Mouse (Mus musculus): ENCODE results near the gene Sec14l1.
A peak's percentile ranks its signal among the peaks of the same experiment; 100 is the strongest.

The Sec14l1 gene

DNA sequence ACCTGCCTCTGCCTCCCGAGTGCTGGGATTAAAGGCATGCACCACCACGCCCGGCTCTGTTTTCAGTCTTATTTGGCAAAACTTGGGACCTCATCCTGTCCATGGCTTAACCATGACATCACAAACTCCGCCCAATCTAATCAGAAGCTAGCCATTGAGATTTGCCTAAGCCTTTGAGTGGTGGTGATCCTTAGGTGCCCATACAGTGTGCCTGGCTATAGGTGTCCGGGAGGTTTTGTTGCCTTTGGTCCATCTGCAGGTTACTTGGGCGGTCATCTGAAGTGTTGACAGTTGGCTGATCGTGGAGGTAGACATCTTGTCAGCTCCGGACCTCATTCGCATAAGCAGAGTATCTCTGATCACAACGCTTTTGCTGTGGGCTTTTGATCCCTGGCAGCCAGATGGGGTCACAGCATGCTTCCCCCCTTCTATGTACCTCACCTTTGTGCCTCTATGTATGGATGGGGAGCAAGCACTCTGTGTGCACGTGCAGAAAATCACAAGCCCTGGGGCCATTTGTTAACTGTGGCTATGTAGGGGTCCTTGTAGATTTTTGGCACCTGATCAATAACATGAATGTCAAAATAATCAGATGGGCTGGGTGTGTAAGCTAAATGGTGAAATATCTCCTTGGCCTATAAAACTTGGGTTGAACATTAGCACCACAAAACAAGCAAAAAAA, 2.9 kb upstream of the Sec14l1 start:
- no peak for DNase-seq

DNA sequence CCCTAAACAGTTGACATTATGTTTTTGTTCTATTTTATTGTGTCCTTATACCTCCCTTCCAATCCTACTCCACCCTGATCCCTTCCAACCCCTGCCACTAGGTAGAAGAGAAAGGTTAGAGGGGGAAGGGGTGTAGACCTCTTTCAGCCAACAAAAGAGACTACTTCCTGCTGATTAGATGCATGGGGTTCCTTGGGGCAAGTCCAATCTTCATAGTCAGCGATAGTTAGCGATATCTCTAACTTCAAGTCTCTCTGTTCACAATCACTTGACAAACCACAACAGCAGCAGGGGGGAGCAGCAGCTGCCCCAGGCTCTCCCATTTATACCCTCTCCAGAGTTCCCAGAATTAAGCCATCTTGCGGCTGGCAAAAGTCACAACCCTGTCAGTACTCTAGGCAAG, 2.3 kb upstream of the Sec14l1 start:
- DNase-seq: no peak

DNA sequence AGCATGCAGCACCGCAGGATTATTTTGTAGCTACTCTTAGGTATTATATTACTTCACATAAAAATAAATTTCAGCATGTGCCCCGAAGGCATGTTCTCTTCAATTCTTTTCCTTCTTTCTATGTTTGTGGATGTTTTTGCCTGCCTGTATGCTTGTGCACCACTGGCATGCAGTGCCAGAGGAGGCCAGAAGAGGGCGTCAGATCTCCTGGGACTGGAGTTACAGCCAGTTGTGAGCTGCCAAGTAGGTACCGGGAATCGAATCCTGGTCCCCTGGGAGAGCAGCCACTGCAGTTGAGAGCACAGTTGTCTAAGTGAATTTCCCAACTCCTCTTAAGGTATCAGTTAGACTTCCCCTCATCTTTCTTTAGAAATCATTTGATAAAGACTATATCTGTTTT, 1.6 kb upstream of the Sec14l1 start:
- DNase-seq: no peak

DNA sequence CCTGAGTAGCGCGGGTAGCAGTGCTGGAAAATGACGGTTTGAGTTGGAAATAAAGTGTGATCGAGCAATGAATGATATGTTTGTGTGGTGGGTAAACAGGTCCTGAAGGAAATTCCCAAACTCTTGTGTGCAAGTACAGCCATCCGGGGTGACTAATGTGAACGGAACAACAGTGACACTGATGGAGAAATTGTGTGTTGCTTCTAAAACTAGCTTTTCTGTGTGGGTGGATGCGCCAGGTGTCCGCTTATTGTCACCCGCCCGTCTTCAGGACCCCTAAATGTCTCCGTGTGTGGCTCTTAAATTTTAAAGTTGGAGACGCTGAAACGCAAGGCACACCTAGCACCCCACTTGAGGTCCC, 757 bp upstream of the Sec14l1 start:
- DNase-seq: peak; percentile 55

DNA sequence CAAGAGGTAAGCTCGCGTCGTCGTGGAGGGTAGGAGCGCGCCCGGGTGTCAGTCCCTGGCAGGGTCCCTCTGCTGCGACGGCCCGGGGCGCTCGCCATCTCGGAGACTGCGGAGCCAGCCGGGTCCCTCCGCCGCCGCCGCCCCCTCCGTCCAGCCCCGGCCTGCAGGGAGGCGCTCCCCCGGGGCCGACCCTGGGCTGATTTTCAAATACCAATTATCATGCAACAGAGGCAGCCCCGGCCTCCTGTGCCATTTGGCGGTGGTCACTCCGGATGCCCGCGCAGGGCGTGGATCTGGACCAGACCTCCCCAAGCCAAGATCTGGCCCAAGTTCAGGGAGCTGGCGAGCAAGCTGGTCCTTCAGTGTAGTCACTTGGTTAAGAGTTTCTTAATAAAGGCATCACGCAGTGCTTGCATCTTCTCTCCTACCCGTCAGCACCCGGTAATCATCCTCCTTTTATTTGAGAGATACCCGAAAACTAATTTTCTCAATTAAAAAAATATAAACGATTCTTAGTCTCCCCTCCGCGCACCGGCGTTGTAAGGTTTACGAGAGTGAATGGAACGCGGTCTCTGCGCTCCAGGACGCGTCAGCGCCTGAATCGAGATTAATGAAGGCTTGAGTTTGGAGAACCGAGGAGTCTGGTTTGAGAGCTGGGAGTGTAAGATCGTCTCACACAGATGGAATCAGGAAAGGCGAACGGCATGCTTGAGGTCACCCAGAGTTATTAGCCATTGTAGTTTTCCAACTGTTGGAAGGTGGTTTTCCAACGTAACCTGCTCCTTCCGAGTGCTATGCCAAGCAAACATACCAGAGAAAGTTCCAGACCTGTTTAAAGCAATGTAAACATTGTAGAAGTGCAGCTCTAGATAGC, 615 bp downstream of the Sec14l1 start:
- peak; percentile 83 for DNase-seq

DNA sequence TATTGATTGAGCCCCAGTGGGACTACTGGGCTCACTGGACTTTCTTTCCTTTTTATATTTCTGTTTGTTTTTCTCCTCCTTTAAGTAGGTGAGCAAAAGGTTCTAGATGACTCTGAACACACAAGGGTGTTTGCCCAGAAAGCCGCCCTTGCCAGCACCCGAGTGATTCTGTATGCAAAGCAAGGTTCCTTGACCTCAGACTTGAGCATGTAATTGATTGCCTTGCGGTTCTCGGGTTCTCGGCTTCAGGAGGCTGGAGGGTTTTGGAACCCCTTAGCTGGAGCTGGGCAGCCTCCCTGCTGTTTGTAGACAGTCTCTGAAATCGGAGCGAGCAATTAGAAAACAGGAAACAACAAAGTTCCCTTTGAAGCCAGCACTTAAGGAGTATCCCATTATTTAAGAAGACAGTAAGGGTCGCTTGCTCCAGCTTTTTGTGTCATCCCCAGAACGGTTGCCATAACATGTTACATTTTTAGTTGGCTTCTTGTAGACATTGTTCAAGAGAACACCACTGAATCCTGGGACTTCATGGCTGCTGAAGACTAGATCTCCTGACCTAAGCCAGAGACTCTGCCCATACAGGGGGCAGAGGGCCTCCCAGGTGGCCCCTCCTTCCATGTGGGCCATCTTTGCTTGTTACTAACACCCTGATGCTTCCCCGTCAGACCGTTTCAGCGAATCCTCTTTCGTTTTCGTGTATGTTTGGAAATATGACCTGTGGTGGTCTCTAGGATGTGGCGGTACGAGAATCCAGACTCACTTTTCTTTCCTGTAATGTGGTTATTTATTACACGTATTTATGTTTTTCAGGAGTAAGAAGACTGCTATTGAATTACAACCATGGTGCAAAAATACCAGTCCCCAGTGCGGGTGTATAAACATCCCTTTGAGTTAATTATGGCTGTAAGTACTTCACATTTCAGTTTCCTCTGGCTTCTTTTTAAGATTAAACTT, 1.7 kb downstream of the Sec14l1 start:
- no peak for DNase-seq

DNA sequence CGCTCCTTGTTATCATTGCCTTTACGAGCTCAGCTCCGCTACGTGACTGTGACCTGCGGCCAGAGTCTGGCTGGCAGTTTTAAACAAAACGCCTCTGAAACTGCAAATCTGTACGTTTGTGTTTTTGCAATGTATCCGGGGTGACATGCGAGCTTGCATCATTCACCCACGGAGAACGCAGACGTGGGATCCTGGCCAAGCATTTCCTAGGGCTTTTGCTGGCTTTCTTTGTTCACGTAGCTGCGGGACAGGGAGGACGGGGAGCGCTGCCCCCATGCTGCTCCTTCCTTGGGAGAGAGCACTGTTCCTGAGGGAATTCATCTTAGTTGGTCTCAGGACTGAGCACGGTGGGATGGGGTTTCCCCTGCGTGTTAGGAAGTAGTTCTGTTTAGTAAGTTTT, 2.4 kb downstream of the Sec14l1 start:
- no peak for DNase-seq

DNA sequence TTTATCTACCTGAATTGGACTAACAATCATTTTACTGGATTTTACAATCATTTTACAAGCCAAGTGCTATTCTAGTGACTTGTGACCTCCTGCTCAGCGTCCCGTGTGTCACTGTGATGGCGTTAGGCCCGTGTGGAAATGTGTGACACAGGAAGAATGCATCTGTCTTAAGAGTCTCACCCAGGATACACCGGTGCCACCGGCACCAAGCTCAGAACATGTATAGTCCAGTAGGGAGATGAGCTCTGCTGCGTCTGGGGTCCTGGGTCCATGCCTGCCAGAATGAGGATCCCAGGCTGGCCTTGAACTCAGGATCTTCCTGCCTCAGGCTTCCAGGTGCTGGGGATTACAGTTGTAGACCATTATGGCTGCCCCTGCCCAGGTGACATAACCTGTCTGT, 2.8 kb downstream of the Sec14l1 start:
- DNase-seq: no peak

DNA sequence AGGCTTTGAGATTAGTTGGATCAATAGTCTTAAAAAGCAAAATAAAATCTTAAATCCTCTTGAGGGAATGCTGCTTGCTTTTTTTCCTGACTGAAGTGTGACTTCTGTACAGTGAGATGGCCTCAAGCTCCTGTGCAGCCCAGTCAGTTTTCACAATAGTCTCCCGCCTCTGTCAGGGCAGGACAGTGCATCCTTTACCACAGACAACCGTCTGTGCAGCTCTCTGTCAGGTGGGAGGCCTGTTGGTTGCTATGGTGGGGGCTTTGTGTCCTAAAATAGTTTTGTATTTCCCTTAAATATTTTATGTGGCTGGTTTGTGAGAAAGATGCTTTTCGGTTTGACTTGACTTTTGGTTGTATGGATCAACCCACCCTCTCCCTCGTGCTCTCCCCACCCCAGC, 3.3 kb downstream of the Sec14l1 start:
- no peak for DNase-seq

DNA sequence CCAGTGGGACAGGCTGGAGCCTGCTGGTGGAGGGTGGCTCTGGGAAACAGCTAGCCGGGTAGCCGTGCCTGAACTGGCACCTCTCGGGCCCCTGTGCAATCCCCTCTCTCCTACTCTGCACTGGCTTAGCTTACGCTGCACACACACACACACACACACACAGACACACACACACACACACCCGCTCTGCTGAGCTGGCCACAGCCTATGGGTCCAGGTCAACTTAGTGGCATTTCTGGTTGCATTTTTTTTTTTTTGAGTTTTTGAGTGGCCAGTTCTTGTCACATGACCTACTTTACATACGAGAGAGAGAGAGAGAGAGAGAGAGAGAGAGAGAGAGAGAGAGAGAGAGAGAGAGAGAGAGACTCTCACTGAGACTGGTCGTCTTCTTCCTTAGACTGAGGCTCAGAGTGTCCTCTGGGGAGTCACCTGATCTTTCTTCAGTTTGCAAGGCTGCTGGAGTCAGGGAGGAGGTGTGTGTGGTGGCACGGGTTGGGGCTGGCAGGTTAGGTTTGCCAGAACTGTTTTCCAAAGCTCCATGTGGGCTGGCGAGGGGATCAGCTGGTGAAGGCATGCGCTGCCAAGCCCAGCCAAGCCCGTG, 3.9 kb downstream of the Sec14l1 start:
- no peak for DNase-seq

DNA sequence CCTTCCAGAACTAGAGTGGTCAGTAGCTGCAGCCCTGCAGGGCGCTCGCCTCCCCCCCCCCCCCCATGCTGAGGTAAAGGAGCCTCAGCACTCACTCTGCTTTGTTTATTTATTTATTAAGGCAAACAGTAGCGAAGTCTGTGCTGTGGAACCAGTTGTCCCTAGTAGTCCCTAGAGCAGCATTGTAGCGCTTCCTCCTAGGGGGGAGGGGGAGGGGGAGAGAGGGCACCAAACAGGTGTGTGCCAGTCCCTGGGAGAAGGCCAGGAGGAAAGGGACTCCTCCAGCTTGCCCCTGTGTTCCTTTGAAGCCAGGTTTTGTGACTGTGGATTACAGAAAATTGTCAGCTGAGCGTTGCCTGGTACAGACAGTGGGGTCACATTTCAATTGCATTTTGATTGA, 4.8 kb downstream of the Sec14l1 start:
- no peak for DNase-seq

DNA sequence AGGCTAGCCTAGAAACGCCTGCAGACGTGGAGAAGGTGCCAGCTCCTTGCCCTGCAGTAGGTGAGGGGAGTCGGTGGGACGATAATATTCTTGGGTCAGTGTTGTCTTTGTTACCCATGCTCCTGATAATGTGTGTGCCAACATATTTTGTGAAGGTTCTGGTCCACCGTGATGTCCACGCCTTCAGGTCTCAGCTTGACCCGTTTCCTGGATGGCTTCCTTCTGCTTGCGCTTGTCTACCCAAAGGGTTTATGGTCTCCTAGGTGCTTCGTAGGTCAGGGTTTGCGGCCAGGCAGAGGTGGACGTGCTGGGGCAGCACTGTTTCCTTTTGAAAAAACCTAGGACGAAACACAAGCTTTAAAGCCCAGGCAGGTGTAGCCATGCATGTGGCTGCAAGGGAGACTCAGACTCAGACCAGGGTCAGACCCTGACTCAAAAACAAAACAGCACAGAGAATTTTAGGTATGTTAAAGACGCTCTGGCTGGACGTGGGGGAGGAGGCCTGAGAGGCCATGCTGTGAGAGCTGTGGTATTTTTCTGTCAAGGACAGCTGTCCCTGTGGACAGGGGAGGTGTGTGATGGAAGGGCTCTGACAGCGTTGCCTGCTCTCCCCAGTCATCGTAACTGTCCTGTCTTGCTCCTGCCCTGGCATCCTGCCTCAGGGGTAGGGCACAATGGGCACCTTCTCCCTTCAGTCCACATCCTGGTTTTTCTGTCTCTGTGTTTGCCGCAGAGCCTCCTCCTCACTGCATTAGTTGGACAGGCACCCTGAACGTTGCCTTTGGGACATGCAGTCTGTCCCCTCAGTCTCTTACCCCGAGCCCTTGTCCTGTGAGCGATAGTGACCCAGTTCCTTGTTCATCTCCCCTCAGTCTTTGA, 5.6 kb downstream of the Sec14l1 start:
- DNase-seq: no peak

DNA sequence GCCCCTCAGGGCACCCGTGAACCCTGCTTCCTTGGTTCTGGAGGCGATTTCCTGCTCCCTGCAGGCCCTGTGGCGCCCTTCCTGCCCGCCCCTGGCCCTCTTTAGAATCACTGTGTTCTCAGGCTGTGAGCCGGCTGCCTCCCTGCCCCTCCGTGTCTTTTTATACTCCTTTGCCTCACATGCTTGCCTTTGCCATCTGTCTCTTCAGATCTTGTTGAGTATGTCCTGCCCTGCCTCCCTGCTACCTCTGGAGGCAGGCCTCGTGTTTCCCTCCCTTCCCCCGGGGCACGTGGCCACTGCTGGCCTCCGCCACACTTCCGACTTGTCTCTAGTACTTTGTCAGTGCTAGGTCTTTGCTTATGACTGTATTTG, 6.2 kb downstream of the Sec14l1 start:
- DNase-seq: peak; percentile 62

DNA sequence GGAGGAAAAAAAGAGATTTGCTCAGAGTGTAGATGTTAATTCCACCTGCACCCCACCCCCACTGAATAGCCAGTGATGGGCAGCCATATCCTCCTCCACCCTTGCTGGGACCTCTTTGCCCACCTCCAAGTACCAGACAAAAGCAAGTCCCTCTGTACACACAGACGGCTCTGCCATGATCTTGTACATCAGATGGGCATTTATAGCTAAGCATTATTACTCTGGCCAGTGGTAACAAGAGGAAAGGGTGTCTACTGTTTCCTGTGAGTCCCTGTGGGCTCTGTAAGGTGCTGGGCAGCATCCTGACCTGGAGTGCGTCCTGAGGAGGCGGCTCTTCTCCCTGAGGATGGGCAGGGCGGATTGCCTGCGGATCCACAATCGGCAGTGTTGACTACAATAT, 7.0 kb downstream of the Sec14l1 start:
- no peak for DNase-seq

DNA sequence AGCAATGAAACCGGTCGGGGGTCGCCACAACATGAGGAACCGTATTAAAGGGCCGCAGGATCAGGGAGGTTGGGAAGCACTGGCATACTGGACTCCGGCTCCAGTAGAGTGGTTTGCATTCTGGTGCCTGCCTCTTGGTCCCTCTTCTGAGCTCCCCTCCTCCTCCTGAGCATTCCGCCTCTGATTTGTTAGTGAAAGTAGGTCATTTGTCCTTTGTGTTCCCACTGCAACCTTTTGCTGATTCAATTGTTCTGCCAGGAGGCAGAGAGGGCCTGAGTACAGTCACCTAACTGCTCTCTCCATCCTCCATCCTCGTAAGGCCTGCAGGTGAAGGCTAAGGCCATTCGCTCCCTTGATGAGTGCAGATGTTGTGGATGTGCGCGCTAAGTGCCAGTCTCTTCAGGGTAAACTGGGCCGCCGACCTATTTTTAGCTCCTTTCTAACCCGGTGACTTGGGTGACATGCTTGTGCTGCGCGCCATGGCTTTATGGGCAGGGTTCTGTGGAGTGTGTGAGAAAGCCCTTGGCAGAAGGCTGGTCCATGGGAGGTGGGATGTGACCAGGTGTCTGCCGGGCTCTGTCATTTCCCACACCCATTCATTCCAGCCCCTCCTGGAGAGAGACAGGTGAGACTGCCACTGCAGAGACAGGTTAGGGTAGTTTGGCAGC, 8.6 kb downstream of the Sec14l1 start:
- DNase-seq: no peak

DNA sequence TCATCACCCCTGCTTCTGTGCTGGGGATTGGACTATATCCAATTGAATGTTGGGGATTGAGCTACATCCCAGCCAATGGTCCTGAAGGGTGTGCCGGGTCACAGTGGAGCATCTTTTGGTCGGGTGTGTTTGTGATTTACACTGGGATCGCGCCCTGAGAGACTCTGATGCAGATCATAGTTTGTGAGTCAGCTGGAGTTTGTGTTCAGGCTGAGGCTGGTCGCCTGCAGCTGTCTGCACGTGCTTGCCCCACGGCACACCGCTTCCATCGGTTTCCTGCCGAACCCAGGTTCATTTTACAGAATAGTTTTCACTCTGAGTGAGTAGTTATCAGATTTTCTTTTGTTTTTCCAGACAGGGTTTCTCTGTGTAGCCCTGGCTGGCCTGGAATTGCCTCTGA, 9.6 kb downstream of the Sec14l1 start:
- DNase-seq: no peak

DNA sequence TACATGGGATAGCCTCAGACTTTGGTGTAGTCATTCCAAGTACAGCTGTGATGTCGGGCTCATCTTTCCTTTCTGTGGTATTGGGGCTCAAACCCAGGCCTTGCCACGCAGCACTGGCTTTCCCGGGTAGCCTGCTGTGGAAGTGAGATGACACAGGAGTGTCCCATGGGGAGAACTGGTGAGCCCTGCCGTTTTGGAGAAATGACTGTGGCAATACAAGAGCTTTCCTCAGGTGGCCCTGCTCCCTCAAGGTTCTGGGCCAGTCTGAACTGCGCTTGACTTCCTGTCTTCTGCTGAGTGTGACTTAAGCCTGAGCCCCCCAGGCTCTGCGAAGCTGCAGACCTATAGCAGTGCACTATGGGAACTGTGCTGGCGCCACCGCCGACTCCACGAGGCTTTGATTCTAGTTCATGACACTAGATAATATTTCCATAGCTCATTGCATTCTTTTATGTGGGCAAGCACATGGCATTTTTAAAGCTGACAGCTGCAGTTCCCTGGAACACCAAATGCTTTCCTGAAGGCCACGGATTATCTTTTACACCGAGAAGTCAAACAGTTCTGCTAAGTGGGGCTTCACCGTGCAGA, 12.4 kb downstream of the Sec14l1 start:
- no peak for DNase-seq

DNA sequence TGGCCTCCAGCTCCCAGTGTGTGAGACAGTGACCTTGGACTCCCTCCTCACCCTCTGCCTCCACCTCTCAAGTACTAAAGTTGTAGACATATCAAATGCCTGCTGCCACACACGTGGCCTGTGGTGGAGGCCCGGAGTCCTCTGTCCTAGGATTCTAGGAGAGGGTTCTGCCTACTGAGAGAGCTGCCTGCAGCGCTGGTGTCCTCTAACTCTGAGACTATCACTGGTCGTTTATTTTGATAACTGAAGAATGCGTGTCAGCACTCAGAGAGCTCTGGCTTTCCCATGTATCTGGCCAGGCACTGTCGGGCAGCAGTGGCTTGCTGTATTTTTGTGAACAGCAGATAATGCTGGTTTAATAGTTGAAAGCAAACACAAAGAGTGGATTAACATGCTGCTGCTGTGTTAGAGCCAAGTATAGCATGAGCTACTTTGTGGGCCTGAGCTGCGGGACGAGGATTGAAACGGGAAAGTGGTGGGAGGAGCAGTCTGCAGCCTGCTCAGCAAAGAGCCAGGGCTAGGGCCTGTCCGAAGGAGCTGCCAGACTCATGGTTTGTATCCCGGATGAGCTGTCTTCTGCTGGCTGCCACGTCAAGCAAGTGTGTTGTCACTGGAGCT, 13.1 kb downstream of the Sec14l1 start:
- peak; percentile 74 for DNase-seq

DNA sequence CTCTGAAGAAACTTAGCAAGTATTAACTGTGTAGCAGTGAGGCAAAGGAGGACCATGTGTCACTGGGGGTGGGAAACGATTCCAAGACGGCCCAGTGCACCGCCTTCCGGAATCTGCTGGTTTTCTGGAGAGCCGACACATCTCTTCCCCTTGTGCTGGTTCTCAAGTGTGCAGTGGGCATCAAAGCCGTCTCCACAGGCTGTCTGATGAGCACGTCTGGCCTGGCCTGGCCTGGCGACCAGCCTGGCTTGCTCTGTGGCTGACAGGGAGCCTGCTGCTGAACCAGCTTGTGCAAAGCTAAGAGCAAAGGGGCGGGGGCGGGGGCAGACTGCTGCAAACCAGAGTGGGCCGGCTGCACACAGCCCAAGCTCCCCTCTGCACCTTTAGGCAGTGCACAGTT, 14.5 kb downstream of the Sec14l1 start:
- DNase-seq: peak; percentile 42

DNA sequence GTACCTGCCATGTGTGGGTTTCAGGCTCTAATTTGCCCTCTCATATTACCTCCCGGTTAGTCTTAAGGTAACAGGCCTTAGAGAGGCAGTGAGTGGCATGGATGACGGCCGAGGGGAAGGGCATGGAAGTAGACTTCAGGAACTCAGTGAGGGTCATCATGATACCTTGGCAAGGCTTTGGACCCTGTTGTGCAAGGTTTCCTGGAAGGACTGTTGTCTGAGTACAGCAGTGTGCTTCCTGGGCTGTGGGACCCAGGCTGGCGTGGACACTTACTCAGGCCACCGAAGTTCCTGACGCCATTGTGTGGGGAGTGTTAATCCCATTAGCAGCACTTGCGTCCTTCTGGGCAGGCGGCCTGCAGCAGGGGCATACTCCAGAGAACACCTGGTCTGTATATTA, 15.1 kb downstream of the Sec14l1 start:
- peak; percentile 54 for DNase-seq

DNA sequence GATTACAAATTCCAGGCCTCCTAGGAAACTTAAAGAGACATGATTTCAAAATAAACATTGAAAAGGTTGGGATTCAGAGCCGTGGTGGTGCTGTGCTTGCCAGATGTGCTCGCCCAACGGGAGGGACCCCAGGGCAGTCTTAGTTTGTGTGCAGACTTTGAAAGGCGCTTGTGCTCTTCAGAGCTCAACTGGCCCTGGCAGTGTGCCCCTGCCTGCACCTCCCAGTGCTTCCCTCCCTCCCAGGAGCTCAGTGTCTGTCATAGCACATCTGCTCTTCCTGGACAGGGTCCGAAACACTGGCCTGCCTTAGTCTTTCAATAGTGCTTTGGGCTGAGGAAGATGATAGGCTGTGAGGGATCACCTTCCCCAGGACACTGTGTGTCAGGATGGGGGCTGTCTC, 15.9 kb downstream of the Sec14l1 start:
- DNase-seq: peak; percentile 43
